Mouse (Mus musculus) heart, postnatal 0 days (tissue): Measurements from ENCODE around the gene Acad9.

Experiments used
- CTCF ChIP-seq: IDR thresholded peaks from 2 replicates; pipeline ENCODE4 v1.5.1; 2016; ENCODE audit warnings: antibody characterized with exemption, control low read depth, low read depth
- EP300 ChIP-seq: IDR thresholded peaks from 2 replicates; pipeline ENCODE4 v1.6.1; 2016; ENCODE audit warnings: antibody characterized with exemption, low read depth

DNA sequence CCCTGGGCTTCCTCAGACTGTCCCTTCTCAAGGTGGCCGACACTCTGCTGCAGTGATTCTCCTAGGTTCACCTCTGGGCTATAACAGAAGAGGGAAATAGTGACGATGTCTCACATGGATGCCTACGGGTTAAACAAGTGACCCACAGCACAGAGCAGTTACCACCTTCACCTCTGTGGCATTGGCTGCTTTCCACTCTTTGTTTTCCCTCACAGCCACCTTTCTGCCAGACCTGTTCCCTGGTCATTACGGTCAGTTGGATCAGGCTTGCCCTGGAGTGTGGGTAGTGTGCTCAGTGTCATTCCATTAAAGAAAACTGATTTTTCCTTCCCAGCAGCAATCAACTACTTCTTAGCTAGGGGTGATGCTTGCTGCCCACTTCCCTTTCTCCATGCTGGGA lies 17.1 kb downstream of the Acad9 start:
- TF ChIP-seq EP300 (no peak), CTCF (no peak)
